Mouse (Mus musculus): ENCODE data around the gene Fam174b. TPM values are rescaled to one million over a fixed set of nuclear protein-coding genes. Genes with fewer than 3 reads are reported as not detected.

The Fam174b gene
- polyA plus RNA-seq, 1 experiment from 2014 or later: 27.1 TPM

Small RNA genes within 50 kb of the gene (microRNA-seq; reads per million reads assigned to microRNA genes)
- not detected for gene Mir7234

Other genes with a start within 250 kb of the Fam174b start
- gene Chd2, start 198.5 kb upstream of the Fam174b start, polyA plus RNA-seq (2015; fragmentation: Nextera tagmentation; extraction: Ambion mirVana): 48.5 and 57.4 TPM in 2 replicates

All from midbrain, embryonic 13.5 days (tissue).